Mouse (Mus musculus) forebrain, embryonic 16.5 days (tissue): Measurements from ENCODE around the gene Gm10192. TPM values are rescaled to one million over a fixed set of nuclear protein-coding genes. Genes with fewer than 3 reads are reported as not detected.

Experiments used
- ATAC-seq: fragments of 200-750 bp; cut with Nextera tagmentation; 2 replicates; pipeline ENCODE4 v1.8.0; 2017; ENCODE audit warnings: mild to moderate bottlenecking, moderate library complexity
- H3K27ac ChIP-seq: fragments of 300-500 bp; sonication (generic); 2 replicates; pipeline ENCODE4 v1.5.1; 2014; ENCODE audit warnings: low read length, control low read depth
- H3K27me3 ChIP-seq: fragments of 300-500 bp; sonication (generic); replicated peaks from 2 replicates; pipeline ENCODE4 v1.6.1; 2014; ENCODE audit warnings: low read length; ENCODE audit not compliant: control insufficient read depth, insufficient read depth
- H3K36me3 ChIP-seq: fragments of 300-500 bp; sonication (generic); 2 replicates; pipeline ENCODE4 v1.6.1; 2014; ENCODE audit not compliant: control insufficient read depth, insufficient read depth
- H3K4me1 ChIP-seq: fragments of 300-500 bp; sonication (generic); replicated peaks from 2 replicates; pipeline ENCODE4 v1.6.1; 2014; ENCODE audit warnings: low read length; ENCODE audit not compliant: control insufficient read depth, insufficient read depth
- H3K4me2 ChIP-seq: fragments of 300-500 bp; sonication (generic); 2 replicates; pipeline ENCODE4 v1.6.1; 2014; ENCODE audit warnings: mild to moderate bottlenecking, low read length, control low read depth
- H3K4me3 ChIP-seq: fragments of 300-500 bp; sonication (generic); replicated peaks from 2 replicates; pipeline ENCODE4 v1.5.1; 2014; ENCODE audit warnings: mild to moderate bottlenecking, low read length, control low read depth
- H3K9ac ChIP-seq: fragments of 300-500 bp; sonication (generic); replicated peaks from 2 replicates; pipeline ENCODE4 v1.6.1; 2014; ENCODE audit warnings: low read depth, low read length, control low read depth
- H3K9me3 ChIP-seq: fragments of 300-500 bp; sonication (generic); 2 replicates; pipeline ENCODE4 v1.6.1; 2016; ENCODE audit warnings: low read length; ENCODE audit not compliant: control insufficient read depth
- WGBS: fragments of 180-500 bp; shearing (Covaris S2); extraction: QIAGEN DNeasy Blood & Tissue Kit; methylation state at CpG from one replicate; pipeline ENCODE4 v1.1.7; 2014; 5-methylcytosine and 5-hydroxymethylcytosine counted together
- polyA plus RNA-seq: library from polyadenylated mRNA; unstranded; fragments of >200 nt; fragmentation: Nextera tagmentation; extraction: Ambion mirVana; gene quantifications from 2 replicates; pipeline ENCODE4 v1.2.1, GENCODE M21; 2015

The Gm10192 gene
- polyA plus RNA-seq, 1 experiment from 2014 or later = not detected

DNA sequence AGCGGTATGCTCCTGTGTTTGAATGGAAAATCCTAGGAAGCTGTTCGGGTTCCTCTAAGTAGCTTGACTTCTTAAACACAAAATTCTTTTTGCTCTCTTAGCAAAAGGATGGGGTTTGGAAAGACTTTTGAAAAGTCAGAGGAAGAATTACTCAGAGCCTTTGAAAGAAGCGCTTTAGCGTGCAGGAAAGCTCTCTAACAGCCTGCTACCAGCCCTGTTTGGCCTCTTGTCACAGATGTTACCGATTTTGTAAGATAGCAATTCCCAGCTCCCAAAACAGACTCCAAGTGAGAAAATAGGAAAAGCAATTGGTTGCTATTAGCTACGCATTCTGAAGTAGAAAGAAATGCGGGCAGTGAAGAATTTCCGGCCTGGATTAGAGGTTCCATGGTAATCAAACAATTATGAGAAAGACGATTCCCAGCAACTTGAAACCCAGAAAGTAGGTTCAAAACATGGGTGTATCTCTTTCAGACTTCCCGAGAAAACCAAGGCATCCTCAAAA is 26.1 kb downstream of the Gm10192 start:
- Histone ChIP-seq H3K27me3 (no peaks in the 10 kb centered on the region), H3K9me3 (no peaks in the 10 kb centered on the region), H3K27ac (no peak overlapping the region), H3K9ac (no peak overlapping the region), H3K4me1 (peaks cover 13% of the 10 kb centered on the region), H3K36me3 (no peaks in the 10 kb centered on the region), H3K4me3 (no peak overlapping the region), H3K4me2 (no peak overlapping the region)
- ATAC-seq = no peak
- 50% methylated on average over 10 of the region's 10 CpGs for WGBS

DNA sequence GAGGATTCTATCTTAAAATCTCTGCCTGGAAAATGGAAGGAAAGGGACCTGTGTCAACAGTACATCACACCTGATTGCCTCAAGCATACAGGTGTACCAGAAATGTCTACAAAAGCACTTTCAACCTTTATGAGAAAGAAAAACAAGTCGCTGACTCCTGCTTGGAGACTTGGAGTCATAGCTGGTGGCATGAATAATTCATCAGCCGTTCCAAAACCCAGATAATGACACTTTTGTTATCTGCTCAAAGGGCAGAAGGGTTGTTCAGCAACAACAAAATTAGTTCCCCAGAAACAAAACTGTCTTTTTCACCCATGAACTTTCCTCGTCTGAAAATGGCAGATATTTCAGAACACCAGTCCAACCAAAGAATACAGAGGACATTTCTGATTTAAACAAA is 26.9 kb downstream of the Gm10192 start:
- H3K4me1 ChIP-seq = peaks cover 13% of the 10 kb centered on the region
- H3K9me3 ChIP-seq = no peaks in the 10 kb centered on the region
- H3K4me3 ChIP-seq = no peak overlapping the region
- H3K27ac ChIP-seq = no peak overlapping the region
- no peak overlapping the region for H3K4me2 ChIP-seq
- H3K36me3 ChIP-seq = no peaks in the 10 kb centered on the region
- WGBS = 20% methylated on average over 3 of the region's 3 CpGs
- ATAC-seq = no peak
- H3K9ac ChIP-seq = no peak overlapping the region
- H3K27me3 ChIP-seq = no peaks in the 10 kb centered on the region

DNA sequence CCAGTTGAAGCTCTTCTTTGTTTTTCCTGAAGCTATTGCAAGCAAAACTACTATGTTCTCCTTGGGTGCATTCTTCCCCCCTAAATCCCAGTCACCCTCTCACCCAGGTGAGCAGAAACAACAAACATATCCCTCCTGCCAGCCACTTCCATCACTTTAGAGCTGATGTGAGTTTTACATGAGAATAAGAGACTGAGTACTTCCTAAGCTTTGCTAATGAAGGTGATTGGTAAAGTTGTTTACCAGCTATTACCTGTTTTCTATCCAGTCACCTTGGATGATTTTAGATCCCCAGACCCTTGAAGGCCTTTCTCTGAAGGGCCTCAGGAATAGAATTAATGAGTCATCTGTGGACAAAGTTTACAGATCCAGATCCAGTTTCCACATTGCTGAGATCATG is 29.4 kb downstream of the Gm10192 start:
- Histone ChIP-seq H3K9me3 (no peaks in the 10 kb centered on the region), H3K9ac (no peak overlapping the region), H3K4me1 (peaks cover 13% of the 10 kb centered on the region), H3K36me3 (no peaks in the 10 kb centered on the region), H3K4me2 (no peak overlapping the region), H3K27me3 (no peaks in the 10 kb centered on the region), H3K4me3 (no peak overlapping the region), H3K27ac (no peak overlapping the region)
- no peak for ATAC-seq

DNA sequence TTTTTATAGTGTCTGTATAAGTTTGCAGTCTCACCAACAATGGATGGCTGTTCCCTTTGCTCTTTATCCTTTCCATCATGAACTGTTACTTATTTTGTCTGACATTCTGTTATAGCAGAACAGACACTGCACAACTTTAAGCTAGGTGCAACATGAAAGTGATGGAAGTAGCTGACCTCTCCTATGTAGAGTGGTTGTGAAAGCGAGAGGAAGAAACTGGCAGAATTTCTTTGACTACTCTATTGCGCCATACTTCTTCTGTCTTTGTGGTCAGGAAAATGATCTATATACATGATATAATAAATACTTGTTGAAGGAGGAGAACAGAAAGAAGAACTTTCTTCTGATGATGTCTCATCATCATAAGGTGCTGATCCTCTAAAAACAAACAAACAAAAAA is 40.5 kb downstream of the Gm10192 start:
- Histone ChIP-seq H3K9ac (no peak overlapping the region), H3K4me2 (no peak overlapping the region), H3K27ac (no peak overlapping the region), H3K4me1 (no peaks in the 10 kb centered on the region), H3K4me3 (no peak overlapping the region), H3K36me3 (no peaks in the 10 kb centered on the region), H3K9me3 (no peaks in the 10 kb centered on the region), H3K27me3 (no peaks in the 10 kb centered on the region)
- 99% methylated on average over 2 of the region's 2 CpGs for WGBS
- ATAC-seq = no peak
